Mouse (Mus musculus) embryonic stem cell, embryonic (primary cell): Measurements from ENCODE around the gene Trpm5.

Source experiments
- CTCF ChIA-PET, 4 experiments: fragments of 300-600 bp in 2 of 4; fragments of 350-600 bp in 2 of 4; sonication (Branson Sonifier 250); formaldehyde crosslinking; loops; one replicate each; lab custom pipeline; 2022; ENCODE audit warnings: inconsistent platforms in 2 of 4; lab: Charles Lee
- POLR2A ChIA-PET, 4 experiments: fragments of 300-600 bp in 2 of 4; fragments of 350-600 bp in 2 of 4; sonication (Branson Sonifier 250); formaldehyde crosslinking; loops; one replicate each; lab custom pipeline; 2022; ENCODE audit warnings: antibody characterized with exemption in 4 of 4, inconsistent platforms in 1 of 4; lab: Charles Lee

Gene Trpm5

DNA sequence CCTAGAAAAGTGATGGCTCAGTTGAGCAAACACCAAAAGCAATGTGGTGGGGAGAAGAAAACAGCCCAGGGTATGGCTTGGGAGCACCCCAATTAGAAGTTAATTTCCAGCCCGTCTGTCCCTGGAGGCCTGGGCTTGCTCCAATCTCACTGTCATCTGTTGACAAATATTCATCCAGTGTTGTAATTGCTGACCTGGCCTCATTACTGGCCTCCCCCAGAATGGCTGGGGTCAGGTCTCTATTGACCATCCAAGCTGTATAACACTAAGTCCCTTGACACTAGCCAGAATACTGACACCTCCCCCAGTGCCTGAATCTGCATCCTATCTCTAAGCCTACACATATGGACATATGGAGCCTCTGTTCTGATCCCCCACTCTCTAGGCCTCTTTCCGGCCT, 17.1 kb downstream of the Trpm5 start:
- CTCF ChIA-PET: interaction anchor here in 1 of 4 experiments (1.6 kb wide), 1 partner anchor 69 kb away, joined by 5 read pairs; no protein-coding TSS in a partner anchor
- POLR2A ChIA-PET: interaction anchor here in 2 of 4 experiments (1.0 to 18.0 kb wide), 6 partner anchors 8 to 69 kb away, joined by 3 to 424 read pairs (median 4); partner anchors contain the start of genes Cd81 (in 2 of the 2) and Tssc4 (in 1 of the 2)

DNA sequence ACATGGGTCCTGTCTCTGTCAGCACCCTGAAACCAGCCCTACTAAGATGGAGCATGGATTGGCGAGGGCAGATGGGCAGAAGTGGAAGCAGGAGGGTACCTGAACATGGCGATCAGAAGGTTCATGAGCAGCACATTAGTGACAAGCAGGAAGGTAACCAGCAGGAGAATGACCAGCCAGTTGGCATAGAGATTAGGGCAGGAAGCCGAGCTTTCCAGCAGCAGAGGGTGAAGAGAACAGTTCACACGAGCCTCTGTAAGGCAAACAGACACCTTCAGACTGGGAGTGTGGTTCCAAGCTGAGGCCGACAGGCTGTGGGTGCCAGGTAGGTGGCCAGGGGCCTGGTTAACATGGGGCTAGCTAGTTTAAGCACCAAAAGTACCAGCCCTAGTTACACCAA, 19.0 kb downstream of the Trpm5 start:
- ChIA-PET CTCF (interaction anchor here in 2 of 4 experiments (1.4 to 5.1 kb wide), 3 partner anchors 11 to 156 kb away, joined by 4 to 33 read pairs (median 22); no protein-coding TSS in a partner anchor), POLR2A (interaction anchor here in 3 of 4 experiments (0.6 to 18.1 kb wide), 5 partner anchors 20 to 1762 kb away, joined by 3 to 600 read pairs (median 164); partner anchors contain the start of genes Cd81 (in 3 of the 3) and Fgf3 (in 1 of the 3))

DNA sequence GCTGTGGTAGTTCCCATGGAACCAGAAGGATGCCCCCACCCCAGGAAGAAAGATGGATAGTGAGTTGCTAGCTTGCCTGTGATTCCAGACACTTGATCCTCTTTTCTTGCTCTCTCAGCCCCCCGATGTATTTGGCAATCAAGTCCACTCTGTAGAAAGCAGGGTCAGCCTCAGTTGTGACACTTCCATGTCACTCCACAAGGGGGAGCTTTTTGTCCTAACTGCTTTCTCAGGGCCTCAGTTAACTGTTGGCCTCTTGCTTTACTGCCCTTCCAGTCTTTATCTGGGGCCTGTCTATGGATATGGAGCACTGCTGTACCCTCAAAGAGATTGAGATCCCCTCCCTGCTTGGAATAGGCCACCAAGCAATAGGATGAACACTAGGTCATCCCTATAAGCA, 21.4 kb downstream of the Trpm5 start:
- POLR2A ChIA-PET: interaction anchor here in 3 of 4 experiments (0.6 to 26.3 kb wide), 13 partner anchors 9 to 616 kb away, joined by 3 to 600 read pairs (median 5); partner anchors contain the start of genes Cd81 (in 3 of the 3) and Tspan32 (in 1 of the 3)
- CTCF ChIA-PET: interaction anchor here (0.5 to 5.1 kb wide), 42 partner anchors 9 to 992 kb away, joined by 3 to 33 read pairs (median 3); partner anchors contain the start of genes Cd81 (in 2 of the 4), Trpm5 (in 2 of the 4), Ascl2 (in 1 of the 4) and Gm49394 (in 1 of the 4)

DNA sequence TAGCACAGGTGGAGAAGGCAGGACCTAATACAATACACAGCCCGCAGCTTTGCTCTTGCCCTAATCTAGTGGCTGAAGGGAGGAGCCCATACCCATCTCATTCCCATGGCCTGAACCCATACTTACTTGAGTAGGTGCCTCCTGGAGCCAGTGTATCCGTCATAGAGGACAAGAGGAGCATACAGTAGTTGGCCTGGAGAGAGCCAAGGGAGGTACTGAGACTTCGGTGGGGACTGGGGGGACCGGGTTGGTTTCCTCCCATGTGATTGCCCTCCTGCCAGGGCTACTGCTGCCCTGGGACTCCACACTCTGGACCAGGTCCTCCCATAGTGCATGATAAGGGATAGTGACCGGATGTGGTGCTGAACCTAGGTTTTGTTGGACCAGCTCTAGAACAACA, 21.8 kb downstream of the Trpm5 start:
- POLR2A ChIA-PET: interaction anchor here in 3 of 4 experiments (0.8 to 26.3 kb wide), 12 partner anchors 8 to 113 kb away, joined by 3 to 600 read pairs (median 12); partner anchors contain the start of genes Cd81 (in 3 of the 3) and Tspan32 (in 1 of the 3)
- CTCF ChIA-PET: interaction anchor here (0.6 to 5.1 kb wide), 32 partner anchors 9 to 991 kb away, joined by 3 to 33 read pairs (median 3); partner anchors contain the start of genes Cd81 (in 2 of the 4), Ascl2 (in 1 of the 4) and Trpm5 (in 1 of the 4)

DNA sequence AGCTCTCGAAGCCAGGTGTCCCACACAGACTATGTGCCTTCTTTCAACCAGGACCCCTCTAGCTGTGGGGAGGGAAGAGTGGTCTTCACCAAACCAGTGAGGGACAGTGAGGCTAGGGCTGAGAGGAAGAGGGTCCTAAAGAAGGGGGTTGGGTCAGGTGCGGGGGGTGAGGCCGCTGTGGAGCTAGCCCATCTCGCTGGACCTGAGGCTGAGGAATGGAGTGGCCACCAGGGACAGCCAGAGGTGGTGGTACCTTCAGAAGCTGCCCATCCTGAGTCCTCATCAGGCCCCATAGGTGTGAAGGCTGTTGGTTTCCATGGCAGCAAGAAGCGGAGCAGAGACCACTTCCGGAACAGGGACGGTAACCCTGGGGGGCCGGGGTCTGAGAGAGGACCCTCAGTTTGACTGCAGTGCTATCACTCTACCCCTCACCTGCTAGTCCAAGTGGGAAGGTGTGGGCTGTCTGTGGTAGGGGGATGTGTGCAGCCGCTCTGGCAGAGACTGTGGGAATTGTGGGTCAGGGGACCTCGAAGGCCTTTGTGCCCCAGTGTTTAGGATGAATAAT, 23.9 kb downstream of the Trpm5 start:
- ChIA-PET CTCF (interaction anchor here in 2 of 4 experiments (0.6 to 2.0 kb wide), 4 partner anchors 8 to 396 kb away, joined by 3 to 5 read pairs (median 4); no protein-coding TSS in a partner anchor), POLR2A (interaction anchor here in 3 of 4 experiments (0.6 to 26.3 kb wide), 15 partner anchors 11 to 226 kb away, joined by 3 to 600 read pairs (median 21); partner anchors contain the start of genes Cd81 (in 3 of the 3) and Tspan32 (in 2 of the 3))

DNA sequence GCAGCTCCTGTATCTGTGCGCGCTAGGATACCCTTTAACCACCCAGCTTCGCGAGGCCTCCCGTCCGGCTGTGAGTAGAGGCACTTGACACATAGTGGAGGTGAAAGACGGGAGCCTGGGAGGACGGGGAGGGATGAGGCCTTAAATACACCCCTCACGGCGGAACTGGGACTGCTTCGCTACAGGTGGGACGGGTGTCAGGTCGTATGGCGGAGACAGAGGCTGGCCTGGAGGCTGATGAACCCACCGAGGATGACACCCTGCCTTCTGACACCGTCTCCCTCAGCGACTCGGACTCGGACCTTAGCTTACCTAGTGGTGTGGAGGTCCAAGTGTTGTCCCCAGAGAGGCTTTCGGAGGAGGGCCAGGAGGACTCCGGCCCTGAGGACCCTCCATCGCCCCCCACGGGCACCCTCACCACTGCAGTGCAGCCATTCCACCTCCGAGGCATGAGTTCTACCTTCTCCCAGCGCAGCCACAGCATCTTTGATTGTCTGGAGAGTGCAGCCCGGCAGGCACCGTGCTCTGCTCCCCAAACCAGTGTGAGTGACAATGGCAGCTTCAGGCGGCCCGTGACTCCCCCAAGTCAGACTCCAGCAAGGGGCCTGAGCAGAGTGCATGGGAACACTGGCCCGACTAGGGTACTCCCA, 24.6 kb downstream of the Trpm5 start:
- ChIA-PET POLR2A (interaction anchor here (0.6 to 26.3 kb wide), 22 partner anchors 12 to 227 kb away, joined by 3 to 600 read pairs (median 6); partner anchors contain the start of genes Cd81 (in 4 of the 4) and Tspan32 (in 2 of the 4)), CTCF (interaction anchor here in 2 of 4 experiments (0.7 to 3.8 kb wide), 5 partner anchors 9 to 396 kb away, joined by 3 to 18 read pairs (median 4); no protein-coding TSS in a partner anchor)

DNA sequence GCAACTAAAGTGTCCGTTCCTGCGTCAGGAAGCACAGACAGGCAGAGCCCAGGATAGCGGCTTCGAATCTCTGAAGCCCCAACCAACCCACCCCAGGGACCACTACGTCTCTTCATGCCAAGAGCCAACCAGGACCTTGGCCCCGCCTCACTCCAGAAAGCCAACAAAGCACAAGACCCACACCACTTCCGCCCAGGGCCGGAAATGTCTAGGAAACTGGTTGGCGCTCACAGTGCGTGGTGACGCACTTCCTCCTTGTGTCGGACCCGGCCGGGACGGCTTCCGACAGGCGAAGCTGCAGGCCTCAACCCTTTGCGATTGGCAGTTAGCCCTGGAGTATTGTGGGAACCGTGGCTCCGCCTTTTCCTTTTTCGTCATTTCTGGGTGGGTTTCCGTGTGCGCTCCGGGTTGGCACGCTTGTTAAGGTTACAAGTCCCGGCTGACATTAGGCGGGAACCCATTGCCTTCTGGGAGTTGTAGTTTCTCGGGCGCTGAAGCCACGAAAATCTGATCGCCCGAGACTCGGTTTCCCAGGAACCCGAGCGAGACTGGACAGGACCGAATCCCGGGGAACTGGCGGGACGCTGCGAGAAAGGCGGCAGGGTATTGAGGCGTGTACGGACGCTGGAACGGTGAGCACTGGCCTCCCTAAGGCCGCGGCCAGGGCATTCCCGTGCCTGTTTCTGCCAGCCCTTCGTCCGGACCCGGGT, 25.4 kb downstream of the Trpm5 start, which contains the start of gene Tssc4:
TSS of gene Tssc4 (plus strand) at position 368 of the 710 bp plus-strand sequence.
- POLR2A ChIA-PET: interaction anchor here (0.5 to 26.3 kb wide), 29 partner anchors 9 to 681 kb away, joined by 3 to 600 read pairs (median 6); partner anchors contain the start of genes Cd81 (in 4 of the 4), Tspan32 (in 2 of the 4), Cdkn1c (in 1 of the 4) and Ctsd (in 1 of the 4)
- CTCF ChIA-PET: interaction anchor here in 3 of 4 experiments (0.6 to 3.8 kb wide), 10 partner anchors 11 to 397 kb away, joined by 3 to 18 read pairs (median 3); partner anchors contain the start of gene Cd81 (in 1 of the 3)

DNA sequence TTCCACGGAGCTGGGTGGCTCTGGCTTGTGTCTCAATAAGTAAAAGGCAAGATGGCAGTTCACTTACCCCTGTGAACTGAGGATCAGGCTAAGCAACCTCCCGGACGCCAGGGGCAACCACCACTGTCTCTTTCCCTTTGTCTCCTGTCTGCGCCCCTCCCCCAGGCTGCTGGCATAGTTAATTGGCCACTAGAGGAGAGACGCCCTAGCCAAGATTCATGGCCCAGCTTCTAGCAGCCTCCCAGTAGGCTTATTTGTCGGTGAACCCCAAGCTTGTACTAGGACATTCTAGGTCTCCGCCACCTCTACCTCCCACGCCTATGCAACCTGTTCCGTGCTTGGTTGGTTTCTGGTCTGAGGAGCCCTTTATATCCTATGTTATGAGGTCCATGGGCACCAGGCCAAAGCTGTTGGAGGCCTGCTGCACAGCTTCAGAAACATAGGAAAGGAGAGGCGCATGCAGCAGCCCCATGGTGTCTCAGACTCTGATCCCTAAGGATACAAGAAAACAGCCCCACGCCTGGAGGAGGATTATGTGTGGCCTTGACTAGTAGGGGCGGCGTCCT, 26.0 kb downstream of the Trpm5 start:
- ChIA-PET POLR2A (interaction anchor here (0.7 to 26.3 kb wide), 22 partner anchors 13 to 680 kb away, joined by 3 to 600 read pairs (median 6); partner anchors contain the start of genes Cd81 (in 4 of the 4), Tspan32 (in 2 of the 4), Cdkn1c (in 1 of the 4) and Ctsd (in 1 of the 4)), CTCF (interaction anchor here in 3 of 4 experiments (0.6 to 3.8 kb wide), 10 partner anchors 15 to 398 kb away, joined by 3 to 18 read pairs (median 3); partner anchors contain the start of gene Cd81 (in 1 of the 3))

DNA sequence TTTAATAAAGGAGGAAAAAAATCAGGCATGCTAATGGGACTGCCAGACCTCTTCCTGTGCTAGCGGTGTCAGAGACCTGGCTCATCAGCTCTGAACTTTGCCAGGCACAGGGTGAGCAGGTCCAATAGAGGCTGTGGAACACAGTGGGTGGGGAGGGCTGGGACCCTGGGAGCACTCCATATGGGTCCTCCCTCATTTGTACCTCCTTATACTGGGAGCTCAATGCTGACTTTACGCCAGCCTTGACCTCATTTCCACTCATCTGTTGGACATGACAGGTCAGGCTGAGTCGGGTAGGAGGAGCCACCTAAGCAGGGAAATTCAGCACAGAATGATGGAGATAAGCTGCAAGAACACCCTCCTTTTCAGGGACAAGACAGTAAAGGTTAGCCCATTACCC, 26.5 kb downstream of the Trpm5 start:
- ChIA-PET POLR2A (interaction anchor here (0.6 to 26.3 kb wide), 20 partner anchors 13 to 924 kb away, joined by 3 to 600 read pairs (median 7); partner anchors contain the start of genes Cd81 (in 4 of the 4), Tspan32 (in 2 of the 4), Cdkn1c (in 1 of the 4) and Ctsd (in 1 of the 4)), CTCF (interaction anchor here in 3 of 4 experiments (0.6 to 3.8 kb wide), 7 partner anchors 15 to 1167 kb away, joined by 3 to 18 read pairs (median 3); no protein-coding TSS in a partner anchor)

DNA sequence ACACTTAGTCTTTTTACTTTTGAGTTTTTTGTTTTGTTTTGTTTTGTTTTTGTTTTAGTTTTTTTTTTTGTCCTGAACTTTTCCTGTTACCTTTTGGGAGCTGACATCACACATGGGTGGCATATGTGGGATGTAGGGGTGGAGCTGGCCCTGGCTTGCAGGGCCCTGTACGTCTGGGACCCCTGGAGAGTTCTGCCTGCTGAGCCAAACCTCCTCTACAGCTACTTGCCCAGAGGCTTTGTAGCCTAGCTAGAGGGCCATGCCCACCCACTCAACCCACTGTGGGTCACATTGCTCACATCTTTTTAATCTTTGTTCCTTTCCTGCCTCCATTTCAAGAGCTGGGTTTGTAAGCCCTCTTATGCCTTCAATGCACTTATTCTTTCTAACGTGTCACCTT, 27.0 kb downstream of the Trpm5 start:
- CTCF ChIA-PET: interaction anchor here in 3 of 4 experiments (0.6 to 3.8 kb wide), 5 partner anchors 14 to 1168 kb away, joined by 3 to 18 read pairs (median 3); no protein-coding TSS in a partner anchor
- POLR2A ChIA-PET: interaction anchor here (0.6 to 26.3 kb wide), 15 partner anchors 12 to 924 kb away, joined by 3 to 600 read pairs (median 21); partner anchors contain the start of genes Cd81 (in 4 of the 4) and Tspan32 (in 2 of the 4)

DNA sequence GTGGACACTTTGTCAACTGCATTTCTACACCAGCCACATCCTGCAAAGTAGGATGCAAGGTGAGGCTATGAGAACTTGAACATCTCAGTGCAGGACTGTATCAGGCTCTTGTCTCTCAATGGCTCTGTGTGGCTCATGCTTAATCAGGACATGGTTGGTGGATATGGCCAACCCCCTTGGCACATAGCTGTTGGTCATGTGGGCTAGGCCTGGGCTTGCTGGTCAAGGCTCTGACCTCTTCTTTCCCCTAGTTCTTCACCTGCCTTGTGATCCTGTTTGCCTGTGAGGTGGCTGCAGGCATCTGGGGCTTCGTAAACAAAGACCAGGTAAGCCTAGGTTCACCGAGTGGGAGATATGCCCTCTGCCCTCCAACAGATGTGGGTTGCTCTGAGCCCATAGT, 28.8 kb downstream of the Trpm5 start:
- CTCF ChIA-PET: interaction anchor here in 1 of 4 experiments (1.1 to 3.8 kb wide), 2 partner anchors 16 to 58 kb away, joined by 3 to 18 read pairs; no protein-coding TSS in a partner anchor
- POLR2A ChIA-PET: interaction anchor here in 3 of 4 experiments (0.7 to 26.3 kb wide), 7 partner anchors 8 to 58 kb away, joined by 3 to 600 read pairs (median 164); partner anchors contain the start of genes Cd81 (in 3 of the 3) and Tspan32 (in 2 of the 3)

DNA sequence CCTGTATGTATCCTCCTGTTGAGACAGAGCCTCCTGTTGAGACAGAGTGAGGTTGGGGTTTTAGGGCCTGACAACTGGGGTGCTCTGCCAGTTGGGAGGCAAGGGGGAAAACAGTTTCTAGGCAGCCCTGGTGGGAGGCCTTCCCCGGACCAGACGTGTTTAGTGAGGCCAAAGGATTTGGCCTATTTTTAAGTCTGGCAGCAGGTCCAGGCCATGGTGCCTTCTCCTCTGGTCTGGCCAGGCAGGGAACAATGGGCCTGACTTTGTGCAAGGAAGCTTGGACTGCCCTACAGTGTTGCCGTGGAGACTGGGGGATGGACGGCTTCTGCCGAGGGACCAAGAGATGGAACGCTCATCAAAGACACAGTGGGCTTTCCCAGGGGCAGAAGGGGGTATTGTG, 30.2 kb downstream of the Trpm5 start:
- CTCF ChIA-PET: interaction anchor here in 2 of 4 experiments (1.0 to 2.2 kb wide), 2 partner anchors 9 kb away, joined by 3 to 8 read pairs; no protein-coding TSS in a partner anchor
- POLR2A ChIA-PET: interaction anchor here in 3 of 4 experiments (1.3 to 26.3 kb wide), 7 partner anchors 9 to 57 kb away, joined by 3 to 600 read pairs (median 164); partner anchors contain the start of genes Cd81 (in 3 of the 3) and Tspan32 (in 2 of the 3)

DNA sequence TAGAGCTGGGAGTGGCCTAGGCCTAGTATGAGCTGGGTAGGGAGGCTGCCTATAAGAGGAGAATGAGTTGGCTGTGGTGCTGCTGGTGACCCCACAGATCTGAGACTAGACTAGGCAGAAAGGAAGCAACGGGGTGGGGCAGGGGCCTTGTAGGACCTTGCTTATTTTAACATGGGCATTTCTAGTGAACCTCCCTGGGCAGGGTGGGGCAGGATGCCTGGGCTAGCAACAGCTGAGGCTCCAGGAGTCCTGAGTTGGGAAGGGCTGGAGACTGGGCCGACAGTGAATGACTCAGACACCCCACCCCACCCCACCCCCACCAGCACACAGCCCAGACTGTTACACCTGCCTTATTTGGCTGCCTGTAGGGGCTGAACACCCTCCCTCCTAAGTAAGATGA, 31.7 kb downstream of the Trpm5 start:
- ChIA-PET CTCF (interaction anchor here in 3 of 4 experiments (0.8 to 2.2 kb wide), 7 partner anchors 9 to 440 kb away, joined by 3 to 8 read pairs (median 3); no protein-coding TSS in a partner anchor), POLR2A (interaction anchor here in 3 of 4 experiments (0.6 to 26.3 kb wide), 17 partner anchors 4 to 1795 kb away, joined by 3 to 600 read pairs (median 4); partner anchors contain the start of genes Cd81 (in 3 of the 3), Tspan32 (in 2 of the 3) and Tssc4 (in 1 of the 3))

DNA sequence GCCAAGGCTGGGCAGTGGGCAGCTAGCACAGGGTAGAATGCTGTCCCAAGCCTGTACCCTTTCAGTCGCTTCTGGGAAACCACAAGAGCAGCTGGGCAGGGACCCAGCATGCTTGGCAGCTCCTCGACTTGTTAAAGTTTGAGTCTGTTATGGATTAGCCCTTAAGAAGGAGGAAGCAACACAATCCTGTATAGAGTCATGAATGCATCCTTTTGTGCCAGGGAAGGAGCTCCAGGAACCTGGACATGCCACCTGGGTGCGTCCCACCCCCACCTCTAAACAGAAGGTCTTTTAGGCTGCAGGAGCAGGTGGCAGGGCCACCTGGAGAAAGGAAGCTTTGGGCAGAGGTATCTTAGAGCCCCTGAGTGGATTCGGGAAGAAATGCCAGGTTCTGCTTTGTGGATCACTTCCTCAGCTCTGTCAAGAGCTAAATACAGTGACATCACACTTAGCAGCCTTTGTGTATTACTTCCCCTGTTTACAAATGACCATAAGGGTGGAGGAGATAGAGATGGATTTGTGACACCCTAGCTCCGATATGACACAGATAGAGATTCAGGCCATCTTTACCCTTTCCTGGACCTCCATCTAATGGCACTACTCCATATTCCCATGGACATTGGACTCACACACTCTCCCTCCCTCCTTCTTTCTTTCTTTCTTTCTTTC, 35.1 kb downstream of the Trpm5 start:
- ChIA-PET POLR2A (interaction anchor here in 3 of 4 experiments (0.9 to 26.3 kb wide), 17 partner anchors 5 to 487 kb away, joined by 3 to 600 read pairs (median 6); partner anchors contain the start of genes Tssc4 (in 3 of the 3), Tspan32 (in 2 of the 3) and Cd81 (in 1 of the 3)), CTCF (interaction anchor here in 3 of 4 experiments (0.6 to 1.3 kb wide), 4 partner anchors 14 to 417 kb away, joined by 3 to 4 read pairs (median 4); no protein-coding TSS in a partner anchor)
